Mouse (Mus musculus) lung, postnatal 0 days (tissue): ENCODE data around the gene Adm2.

Experiments
- CTCF ChIP-seq: IDR thresholded peaks from 2 replicates; pipeline ENCODE4 v1.5.1; 2016; ENCODE audit warnings: antibody characterized with exemption, mild to moderate bottlenecking
- EP300 ChIP-seq: IDR thresholded peaks from 2 replicates; pipeline ENCODE4 v1.6.1; 2016; ENCODE audit warnings: antibody characterized with exemption, mild to moderate bottlenecking, control low read depth

GRCm38 (mm10) chr15:89336422-89336821 lies 13.9 kb downstream of the Adm2 start:
- no peak for TF ChIP-seq CTCF
- no peak for TF ChIP-seq EP300
